Mouse (Mus musculus) common myeloid progenitor, adult 5-6 weeks (primary cell): ENCODE results near the gene Gm20814. TPM values are rescaled to one million over a fixed set of nuclear protein-coding genes. Genes with fewer than 3 reads are reported as not detected.
"Not testable (repeated sequence)": the region's sequence is repeated elsewhere in the genome, so short reads cannot be mapped to it uniquely, and the experiment has no call there.

Experiments
- ATAC-seq: replicated peaks from 2 replicates; pipeline ENCODE4 v1.8.0; 2016; ENCODE audit warnings: low read depth, mild to moderate bottlenecking, moderate TSS enrichment, inconsistent platforms; ENCODE audit not compliant: poor library complexity, severe bottlenecking
- total RNA-seq: library from RNA; stranded (forward); fragments of 200-1000, 187-1606 nt; gene quantifications from 2 replicates; pipeline ENCODE4 v1.2.3, GENCODE M21; 2017

Gene Gm20814
- not detected in 2 replicates for total RNA-seq

DNA sequence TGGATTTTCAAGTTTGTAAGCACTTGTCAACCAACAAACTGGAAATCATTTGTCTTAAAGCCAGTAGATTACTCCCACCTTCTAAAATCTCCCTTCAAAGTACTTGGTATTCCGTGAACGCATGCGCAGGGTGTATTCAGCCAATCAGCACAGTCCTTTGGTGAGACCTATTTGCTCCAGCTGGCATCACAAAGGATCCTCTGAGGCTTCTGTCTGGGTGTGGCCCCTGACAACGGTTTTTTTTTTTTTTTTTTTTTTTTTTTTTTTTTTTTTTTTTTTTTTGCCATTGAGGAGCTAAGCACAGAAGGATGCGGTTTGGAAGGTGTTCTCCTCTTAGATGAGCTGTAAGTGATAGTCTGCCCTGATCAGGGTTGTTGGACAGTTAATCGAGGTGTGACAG lies at the start of gene Gm20814:
TSS of gene Gm20814 (plus strand) at position 301 of the 400 bp plus-strand sequence.
- ATAC-seq: not testable (repeated sequence)
